Mouse (Mus musculus): Measurements from ENCODE around the gene Zfp689.
"Not testable (repeated sequence)": the region's sequence is repeated elsewhere in the genome, so short reads cannot be mapped to it uniquely, and the experiment has no call there.

The Zfp689 gene

GRCm38 (mm10) chr7:127470743-127471645, 22.0 kb upstream of the Zfp689 start:
- peak; percentile 84 to 88 for DNase-seq (ENCODE audit: low spot score in 2 of 2)

GRCm38 (mm10) chr7:127470011-127470715, 21.2 kb upstream of the Zfp689 start:
- no peak for DNase-seq (ENCODE audit: low spot score in 2 of 2)

GRCm38 (mm10) chr7:127466606-127467005, 17.6 kb upstream of the Zfp689 start:
- no peak for DNase-seq (ENCODE audit: low spot score in 2 of 2)

GRCm38 (mm10) chr7:127465670-127466069, 16.7 kb upstream of the Zfp689 start:
- not testable (repeated sequence) for DNase-seq (ENCODE audit: low spot score in 2 of 2)

- DNase-seq (ENCODE audit: low spot score in 2 of 2) = no peak
Observed at GRCm38 (mm10) chr7:127465191-127465590, 16.2 kb upstream of the Zfp689 start.

- not testable (repeated sequence) for DNase-seq (ENCODE audit: low spot score in 2 of 2)
Observed at GRCm38 (mm10) chr7:127459311-127459710, 10.4 kb upstream of the Zfp689 start, which contains the start of gene Prr14. Gene Prr14 (plus strand): TSS chr7:127459611.

GRCm38 (mm10) chr7:127458371-127459122, 9.6 kb upstream of the Zfp689 start:
- not testable (repeated sequence) for DNase-seq (ENCODE audit: low spot score in 2 of 2)

- no peak for DNase-seq (ENCODE audit: low spot score in 2 of 2)
Observed at GRCm38 (mm10) chr7:127454905-127455304, 5.9 kb upstream of the Zfp689 start.

GRCm38 (mm10) chr7:127453056-127453455, 4.1 kb upstream of the Zfp689 start:
- no peak for DNase-seq (ENCODE audit: low spot score in 2 of 2)

- no peak for DNase-seq (ENCODE audit: low spot score in 2 of 2)
Observed at GRCm38 (mm10) chr7:127449966-127450365, 1.0 kb upstream of the Zfp689 start.

GRCm38 (mm10) chr7:127443976-127444375, 5.0 kb downstream of the Zfp689 start:
- DNase-seq (ENCODE audit: low spot score in 2 of 2) = no peak

- peak in 1 of 2 experiments; percentile 22 for DNase-seq (ENCODE audit: low spot score in 2 of 2)
Observed at GRCm38 (mm10) chr7:127437724-127438123, 11.2 kb downstream of the Zfp689 start.

- DNase-seq (ENCODE audit: low spot score in 2 of 2) = no peak
Observed at GRCm38 (mm10) chr7:127435206-127435605, 13.8 kb downstream of the Zfp689 start.

GRCm38 (mm10) chr7:127426354-127426753, 22.6 kb downstream of the Zfp689 start:
- no peak for DNase-seq (ENCODE audit: low spot score in 2 of 2)

GRCm38 (mm10) chr7:127425911-127426310, 23.0 kb downstream of the Zfp689 start:
- DNase-seq (ENCODE audit: low spot score in 2 of 2) = no peak

- DNase-seq (ENCODE audit: low spot score in 2 of 2) = no peak
Observed at GRCm38 (mm10) chr7:127425291-127425690, 23.7 kb downstream of the Zfp689 start.

- no peak for DNase-seq (ENCODE audit: low spot score in 2 of 2)
Observed at GRCm38 (mm10) chr7:127422247-127422646, 26.7 kb downstream of the Zfp689 start.

- peak; percentile 93 to 95 for DNase-seq (ENCODE audit: low spot score in 2 of 2)
Observed at GRCm38 (mm10) chr7:127421388-127422191, 27.4 kb downstream of the Zfp689 start, which contains the start of gene Zfp688. Gene Zfp688 (minus strand): TSS chr7:127422068.

GRCm38 (mm10) chr7:127411418-127411817, 37.5 kb downstream of the Zfp689 start:
- no peak for DNase-seq (ENCODE audit: low spot score in 2 of 2)

- DNase-seq (ENCODE audit: low spot score in 2 of 2) = peak; percentile 71 to 86
Observed at GRCm38 (mm10) chr7:127406002-127406987, 42.7 kb downstream of the Zfp689 start, which contains the start of gene Zfp764. Gene Zfp764 (minus strand): TSS chr7:127406822.
